Mouse (Mus musculus) CH12.LX (cell line): ENCODE measurements around the gene Pknox2. TPM values are rescaled to one million over a fixed set of nuclear protein-coding genes. Genes with fewer than 3 reads are reported as not detected.

Experiments
- DNase-seq: peaks from one replicate; pipeline ENCODE4 v3.0.0-alpha.2; 2013; ENCODE audit errors: extremely low read depth
- H3K27ac ChIP-seq: 2 replicates; pipeline ENCODE4 v1.5.1; 2012; ENCODE audit warnings: low read depth, mild to moderate bottlenecking, control low read depth, moderate library complexity; ENCODE audit not compliant: insufficient read depth
- H3K27me3 ChIP-seq: replicated peaks from 2 replicates; pipeline ENCODE3; 2012; ENCODE audit warnings: inconsistent platforms
- H3K36me3 ChIP-seq, 2 experiments: replicated peaks in 1 of 2; 2 replicates each; pipeline versions ENCODE3 to v1.6.1; 2012; ENCODE audit warnings: inconsistent platforms in 1 of 2, low read length in 1 of 2, mild to moderate bottlenecking in 1 of 2, mixed read lengths in 1 of 2, moderate library complexity in 1 of 2; ENCODE audit not compliant: control insufficient read depth in 1 of 2, insufficient read depth in 1 of 2
- H3K4me1 ChIP-seq, 2 experiments: 2 replicates each; pipeline ENCODE4 v1.6.1; 2012; ENCODE audit warnings: inconsistent platforms in 1 of 2, moderate library complexity in 1 of 2; ENCODE audit not compliant: insufficient read depth in 2 of 2, control insufficient read depth in 1 of 2
- H3K4me2 ChIP-seq: 2 replicates; pipeline ENCODE4 v1.6.1; 2012; ENCODE audit warnings: low read depth, mild to moderate bottlenecking, control low read depth; ENCODE audit not compliant: poor library complexity, insufficient read depth, severe bottlenecking
- H3K4me3 ChIP-seq, 3 experiments: fragments of 150-350 bp in 1 of 3; sonication (generic) in 1 of 3; replicated peaks in 1 of 3; 2 replicates each; pipeline versions ENCODE3 to v1.5.1; 2011 to 2012; ENCODE audit warnings: low read depth in 2 of 3, low read length in 2 of 3, mild to moderate bottlenecking in 2 of 3, moderate library complexity in 2 of 3, control low read depth in 1 of 3, improper control_type of control experiment in 1 of 3, inconsistent platforms in 1 of 3, mixed read lengths in 1 of 3; ENCODE audit not compliant: poor library complexity in 1 of 3
- H3K79me2 ChIP-seq: replicated peaks from 2 replicates; pipeline ENCODE4 v1.6.1; 2012; ENCODE audit warnings: mild to moderate bottlenecking, moderate library complexity; ENCODE audit not compliant: control insufficient read depth, poor library complexity, insufficient read depth, severe bottlenecking; ENCODE audit errors: extremely low read depth
- H3K9ac ChIP-seq: 2 replicates; pipeline ENCODE4 v1.6.1; 2012; ENCODE audit warnings: low read depth, mild to moderate bottlenecking, control low read depth, moderate library complexity; ENCODE audit not compliant: insufficient read depth
- H3K9me3 ChIP-seq: replicated peaks from 2 replicates; pipeline ENCODE3; 2012; ENCODE audit warnings: low read length, inconsistent platforms, mixed read lengths
- BHLHE40 ChIP-seq: IDR thresholded peaks from 2 replicates; pipeline ENCODE4 v1.6.1; 2011; ENCODE audit warnings: mild to moderate bottlenecking, low read depth, low read length, improper control_type of control experiment
- E2F4 ChIP-seq: IDR thresholded peaks from 2 replicates; pipeline ENCODE4 v1.6.1; 2011; ENCODE audit warnings: low read depth, low read length, improper control_type of control experiment; ENCODE audit not compliant: insufficient replicate concordance
- ELF1 ChIP-seq: IDR thresholded peaks from 2 replicates; pipeline ENCODE4 v1.6.1; 2014; ENCODE audit warnings: low read depth, mild to moderate bottlenecking, inconsistent platforms, low read length, improper control_type of control experiment
- ETS1 ChIP-seq: conservative IDR thresholded peaks from 2 replicates; pipeline ENCODE4 v1.6.1; 2012; ENCODE audit warnings: low read depth, mild to moderate bottlenecking, inconsistent platforms, low read length, improper control_type of control experiment, moderate library complexity
- IRF4 ChIP-seq: IDR thresholded peaks from 2 replicates; pipeline ENCODE4 v1.6.1; 2014; ENCODE audit warnings: low read depth, mild to moderate bottlenecking, inconsistent platforms, low read length, improper control_type of control experiment
- JUND ChIP-seq: conservative IDR thresholded peaks from 2 replicates; pipeline ENCODE4 v1.6.1; 2011; ENCODE audit warnings: low read depth, low read length, improper control_type of control experiment
- MAX ChIP-seq: IDR thresholded peaks from 2 replicates; pipeline ENCODE4 v1.6.1; 2011; ENCODE audit warnings: low read length, improper control_type of control experiment
- MXI1 ChIP-seq: IDR thresholded peaks from 2 replicates; pipeline ENCODE4 v1.6.1; 2011; ENCODE audit warnings: mild to moderate bottlenecking, low read depth, low read length, improper control_type of control experiment
- NELFE ChIP-seq: IDR thresholded peaks from 2 replicates; pipeline ENCODE4 v1.6.1; 2011; ENCODE audit warnings: low read depth, low read length, improper control_type of control experiment
- NRF1 ChIP-seq: IDR thresholded peaks from 2 replicates; pipeline ENCODE4 v1.6.1; 2014; ENCODE audit warnings: low read depth, mild to moderate bottlenecking, inconsistent platforms, low read length, improper control_type of control experiment, moderate library complexity
- PAX5 ChIP-seq: IDR thresholded peaks from 2 replicates; pipeline ENCODE4 v1.6.1; 2012; ENCODE audit warnings: low read length, inconsistent platforms, mixed read lengths
- SIN3A ChIP-seq: IDR thresholded peaks from 2 replicates; pipeline ENCODE4 v1.6.1; 2012; ENCODE audit warnings: low read length, improper control_type of control experiment, inconsistent platforms
- SMC3 ChIP-seq: IDR thresholded peaks from 2 replicates; pipeline ENCODE4 v1.6.1; 2011; ENCODE audit warnings: low read depth, low read length, improper control_type of control experiment
- ZC3H11A ChIP-seq: IDR thresholded peaks from 2 replicates; pipeline ENCODE4 v1.6.1; 2012; ENCODE audit warnings: low read depth, mild to moderate bottlenecking, inconsistent platforms, low read length, improper control_type of control experiment
- ZMIZ1 ChIP-seq: IDR thresholded peaks from 2 replicates; pipeline ENCODE4 v1.6.1; 2012; ENCODE audit warnings: low read depth, mild to moderate bottlenecking, inconsistent platforms, low read length, improper control_type of control experiment
- dilution Hi-C: fragments of 300-500 bp; cut with MboI; formaldehyde crosslinking; loops from 2 replicates; pipeline ENCODE4 v1.14.3; 2020; ENCODE audit warnings: low sequenced_read_pairs; ENCODE audit not compliant: extremely low pct_unique_long_range_greater_than_20kb, extremely low pct_ligation_motif_present
- in situ Hi-C: fragments of 300-500 bp; cut with MboI; formaldehyde crosslinking; loops from 3 replicates; pipeline ENCODE4 v1.14.3; 2019; ENCODE audit warnings: low sequenced_read_pairs, low pct_ligation_motif_present, low pct_unique_long_range_greater_than_20kb, mixed read lengths
- polyA plus RNA-seq: library from polyadenylated mRNA; unstranded; fragments of >175 nt; gene quantifications from 2 replicates; pipeline ENCODE4 v1.2.1, GENCODE M21; 2012; ENCODE audit warnings: low read depth; ENCODE audit not compliant: insufficient read length
- total RNA-seq, 2 experiments: library from RNA; depleted of rRNA; stranded (reverse); fragments of 300-350 nt in 1 of 2; fragments of >200 nt in 1 of 2; gene quantifications; 2 replicates each; pipeline ENCODE4 v1.2.3; 2012 to 2014

The Pknox2 gene
- total and polyA plus RNA-seq, 3 experiments: 0.08 to 0.11 TPM; not detected in 1

- Histone ChIP-seq H3K4me2 (no peak overlapping the region), H3K9me3 (no peaks in the 10 kb centered on the region), H3K4me3 (no peak overlapping the region), H3K27me3 (peaks cover 19% of the 10 kb centered on the region), H3K27ac (no peak overlapping the region), H3K79me2 (no peaks in the 10 kb centered on the region), H3K4me1 (peaks cover 0 to 12% of the 10 kb centered on the region in 2 experiments; a peak in 1 of 4 replicates), H3K36me3 (no peaks in the 10 kb centered on the region), H3K9ac (no peak overlapping the region)
- dilution Hi-C loops (no loop called here), in situ Hi-C loops (no loop called here)
- TF ChIP-seq SIN3A (no peak), SMC3 (0 out of 2 replicates have a peak, but pooled peaks have one; percentile 4)
- DNase-seq: no peak
These were observed 185.3 kb downstream of the Pknox2 start for GRCm38 (mm10) chr9:36961874-36962273.

- no peak for DNase-seq
- no peak overlapping the region for H3K4me2 ChIP-seq
- peaks cover 20% of the 10 kb centered on the region for H3K27me3 ChIP-seq
- TF ChIP-seq E2F4: no peak
- no peak for TF ChIP-seq PAX5
- no peak for TF ChIP-seq ZC3H11A
- TF ChIP-seq JUND: no peak
- no peak for TF ChIP-seq IRF4
- no peak for TF ChIP-seq ETS1
- TF ChIP-seq ELF1: no peak
- no peak for TF ChIP-seq MAX
- TF ChIP-seq ZMIZ1: no peak
- no peak overlapping the region for H3K27ac ChIP-seq
- H3K4me3 ChIP-seq: no peak overlapping the region
- H3K4me1 ChIP-seq: peaks cover 0 to 12% of the 10 kb centered on the region in 2 experiments; a peak in 1 of 4 replicates
- H3K36me3 ChIP-seq: no peaks in the 10 kb centered on the region
- in situ Hi-C loops: no loop called here
- no peaks in the 10 kb centered on the region for H3K79me2 ChIP-seq
- H3K9ac ChIP-seq: no peak overlapping the region
- no peaks in the 10 kb centered on the region for H3K9me3 ChIP-seq
- dilution Hi-C loops: no loop called here
These were observed 186.1 kb downstream of the Pknox2 start for GRCm38 (mm10) chr9:36961153-36961552.

- no peaks in the 10 kb centered on the region for H3K4me1 ChIP-seq
- H3K79me2 ChIP-seq: no peaks in the 10 kb centered on the region
- in situ Hi-C loops: no loop called here
- dilution Hi-C loops: no loop called here
- H3K36me3 ChIP-seq: no peaks in the 10 kb centered on the region
- H3K27me3 ChIP-seq: peaks cover 18% of the 10 kb centered on the region
- no peak for DNase-seq
- H3K27ac ChIP-seq: no peak overlapping the region
- H3K4me3 ChIP-seq: no peak overlapping the region
- H3K4me2 ChIP-seq: no peak overlapping the region
- H3K9me3 ChIP-seq: no peaks in the 10 kb centered on the region
- TF ChIP-seq E2F4: no peak
- TF ChIP-seq JUND: no peak
- no peak for TF ChIP-seq SIN3A
- TF ChIP-seq BHLHE40: no peak
- no peak for TF ChIP-seq MXI1
- no peak for TF ChIP-seq NRF1
- no peak for TF ChIP-seq PAX5
- no peak for TF ChIP-seq NELFE
- H3K9ac ChIP-seq: no peak overlapping the region
These were observed 196.1 kb downstream of the Pknox2 start for GRCm38 (mm10) chr9:36951133-36951484.
